Mouse (Mus musculus): ENCODE results near the gene Slc12a3. TPM values are rescaled to one million over a fixed set of nuclear protein-coding genes. Genes with fewer than 3 reads are reported as not detected.

The Slc12a3 gene
- total and polyA plus RNA-seq, 2 experiments from 2014 or later = 0.05 TPM; not detected in 1

- no peak overlapping the region for H3K9ac ChIP-seq (replicated peaks; ENCODE audit: low read length, poor library complexity, severe bottlenecking)
- ATAC-seq (ENCODE audit: low FRiP score) (no peak), DNase-seq (ENCODE audit: low spot score) (no peak)
- H3K9me3 ChIP-seq (ENCODE audit: low read length) = no peaks in the 10 kb centered on the region
- H3K27me3 ChIP-seq (ENCODE audit: insufficient read depth, low read length) = no peaks in the 10 kb centered on the region
- no peak overlapping the region for H3K27ac ChIP-seq (ENCODE audit: low read depth, low read length)
- no peak for TF ChIP-seq CTCF (IDR thresholded peaks at IDR 0.05)
- no peak overlapping the region for H3K4me2 ChIP-seq (ENCODE audit: low read depth, low read length, poor library complexity, severe bottlenecking)
- H3K4me1 ChIP-seq (ENCODE audit: insufficient read depth, low read length) = no peaks in the 10 kb centered on the region
- whole genome bisulfite sequencing = 88% methylated on average over 5 of the region's 5 CpGs
- no peaks in the 10 kb centered on the region for H3K36me3 ChIP-seq (ENCODE audit: insufficient read depth, low read length)
- H3K4me3 ChIP-seq (ENCODE audit: low read depth, low read length) = no peak overlapping the region
Observed at GRCm38 (mm10) chr8:94370839-94371238, 41.8 kb downstream of the Slc12a3 start.

DNA sequence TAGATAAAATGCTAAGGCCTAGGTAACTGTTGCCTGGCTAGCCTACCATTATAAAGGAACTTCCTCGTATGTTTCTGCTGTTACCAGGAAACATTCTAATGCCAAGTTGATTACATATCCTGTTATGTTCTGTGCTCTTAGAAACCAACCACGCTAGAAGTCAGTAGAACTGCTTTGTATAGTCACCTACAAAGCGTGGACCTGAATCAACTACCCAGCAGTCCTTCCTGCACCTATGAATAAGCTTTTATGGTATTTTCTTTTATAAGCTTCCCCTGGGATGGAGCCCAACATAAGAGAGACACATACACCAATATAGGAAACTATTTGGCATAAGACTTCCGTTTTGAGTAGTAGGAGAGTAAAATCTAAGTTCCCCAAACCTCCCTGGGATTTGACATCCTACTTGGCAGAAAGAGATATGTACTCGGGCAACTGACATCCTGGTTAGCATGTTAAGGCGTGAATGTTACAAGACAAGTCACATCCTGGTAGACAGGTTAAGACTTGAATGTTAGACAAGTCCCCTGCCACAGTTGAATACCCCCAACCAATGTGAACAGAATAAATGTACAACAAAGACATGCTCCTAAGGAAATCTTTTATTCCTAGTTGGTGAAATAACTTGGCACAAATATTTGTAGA is 44.1 kb downstream of the Slc12a3 start:
- 85% methylated on average over 6 of the region's 6 CpGs for WGBS
- Histone ChIP-seq H3K4me2 (ENCODE audit: low read depth, low read length, poor library complexity, severe bottlenecking) (no peak overlapping the region), H3K36me3 (ENCODE audit: insufficient read depth, low read length) (no peaks in the 10 kb centered on the region), H3K4me1 (ENCODE audit: insufficient read depth, low read length) (no peaks in the 10 kb centered on the region), H3K27ac (ENCODE audit: low read depth, low read length) (no peak overlapping the region), H3K27me3 (ENCODE audit: insufficient read depth, low read length) (no peaks in the 10 kb centered on the region), H3K4me3 (ENCODE audit: low read depth, low read length) (no peak overlapping the region), H3K9me3 (ENCODE audit: low read length) (no peaks in the 10 kb centered on the region), H3K9ac (replicated peaks; ENCODE audit: low read length, poor library complexity, severe bottlenecking) (no peak overlapping the region)
- ATAC-seq (ENCODE audit: low FRiP score) (no peak), DNase-seq (ENCODE audit: low spot score) (no peak)
- no peak for TF ChIP-seq CTCF (IDR thresholded peaks at IDR 0.05)

GRCm38 (mm10) chr8:94375551-94375991 is 46.6 kb downstream of the Slc12a3 start:
- Histone ChIP-seq H3K9ac (replicated peaks; ENCODE audit: low read length, poor library complexity, severe bottlenecking) (no peak overlapping the region), H3K9me3 (ENCODE audit: low read length) (no peaks in the 10 kb centered on the region), H3K27ac (ENCODE audit: low read depth, low read length) (no peak overlapping the region), H3K27me3 (ENCODE audit: insufficient read depth, low read length) (no peaks in the 10 kb centered on the region), H3K36me3 (ENCODE audit: insufficient read depth, low read length) (no peaks in the 10 kb centered on the region), H3K4me3 (ENCODE audit: low read depth, low read length) (no peak overlapping the region), H3K4me2 (ENCODE audit: low read depth, low read length, poor library complexity, severe bottlenecking) (no peak overlapping the region), H3K4me1 (ENCODE audit: insufficient read depth, low read length) (no peaks in the 10 kb centered on the region)
- WGBS = 78% methylated on average over 3 of the region's 3 CpGs
- no peak for TF ChIP-seq CTCF (IDR thresholded peaks at IDR 0.05)
- ATAC-seq (ENCODE audit: low FRiP score) (no peak), DNase-seq (ENCODE audit: low spot score) (no peak)

- ATAC-seq (ENCODE audit: low FRiP score) = no peak
- Histone ChIP-seq H3K27me3 (ENCODE audit: insufficient read depth, low read length) (no peaks in the 10 kb centered on the region), H3K9me3 (ENCODE audit: low read length) (no peaks in the 10 kb centered on the region), H3K9ac (replicated peaks; ENCODE audit: low read length, poor library complexity, severe bottlenecking) (no peak overlapping the region), H3K4me2 (ENCODE audit: low read depth, low read length, poor library complexity, severe bottlenecking) (no peak overlapping the region), H3K36me3 (ENCODE audit: insufficient read depth, low read length) (no peaks in the 10 kb centered on the region), H3K4me3 (ENCODE audit: low read depth, low read length) (no peak overlapping the region), H3K27ac (ENCODE audit: low read depth, low read length) (no peak overlapping the region), H3K4me1 (ENCODE audit: insufficient read depth, low read length) (no peaks in the 10 kb centered on the region)
- DNase-seq (ENCODE audit: low spot score) = no peak
- WGBS = 88% methylated on average over 3 of the region's 3 CpGs
- TF ChIP-seq CTCF (IDR thresholded peaks at IDR 0.05) = no peak
Observed at GRCm38 (mm10) chr8:94376176-94376575, 47.2 kb downstream of the Slc12a3 start.

DNA sequence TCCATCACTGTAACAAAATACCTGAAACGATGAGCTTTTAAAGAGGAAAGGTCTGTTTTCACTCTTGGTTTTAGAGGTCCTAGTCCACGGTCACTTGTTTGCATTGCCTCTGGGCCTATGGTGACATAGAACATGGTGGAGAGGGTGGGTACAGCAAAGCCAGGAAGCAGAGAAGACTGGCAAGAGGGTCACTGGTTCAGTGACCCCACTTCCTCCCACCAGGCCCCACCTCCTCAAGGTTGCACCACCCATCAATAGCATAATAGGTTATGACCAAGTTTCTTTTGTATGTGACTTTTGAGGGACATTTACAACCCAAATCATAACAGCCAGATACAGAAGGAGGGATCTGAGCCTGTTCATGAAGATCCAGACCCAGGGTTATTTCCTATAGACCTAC is 47.6 kb downstream of the Slc12a3 start:
- no peak for ATAC-seq (ENCODE audit: low FRiP score)
- no peak overlapping the region for H3K4me2 ChIP-seq (ENCODE audit: low read depth, low read length, poor library complexity, severe bottlenecking)
- H3K9ac ChIP-seq (replicated peaks; ENCODE audit: low read length, poor library complexity, severe bottlenecking) = no peak overlapping the region
- 97% methylated on average over 2 of the region's 2 CpGs for WGBS
- no peak for TF ChIP-seq CTCF (IDR thresholded peaks at IDR 0.05)
- H3K27me3 ChIP-seq (ENCODE audit: insufficient read depth, low read length) = no peaks in the 10 kb centered on the region
- no peaks in the 10 kb centered on the region for H3K9me3 ChIP-seq (ENCODE audit: low read length)
- no peaks in the 10 kb centered on the region for H3K36me3 ChIP-seq (ENCODE audit: insufficient read depth, low read length)
- no peak for DNase-seq (ENCODE audit: low spot score)
- no peak overlapping the region for H3K27ac ChIP-seq (ENCODE audit: low read depth, low read length)
- no peaks in the 10 kb centered on the region for H3K4me1 ChIP-seq (ENCODE audit: insufficient read depth, low read length)
- H3K4me3 ChIP-seq (ENCODE audit: low read depth, low read length) = no peak overlapping the region

DNA sequence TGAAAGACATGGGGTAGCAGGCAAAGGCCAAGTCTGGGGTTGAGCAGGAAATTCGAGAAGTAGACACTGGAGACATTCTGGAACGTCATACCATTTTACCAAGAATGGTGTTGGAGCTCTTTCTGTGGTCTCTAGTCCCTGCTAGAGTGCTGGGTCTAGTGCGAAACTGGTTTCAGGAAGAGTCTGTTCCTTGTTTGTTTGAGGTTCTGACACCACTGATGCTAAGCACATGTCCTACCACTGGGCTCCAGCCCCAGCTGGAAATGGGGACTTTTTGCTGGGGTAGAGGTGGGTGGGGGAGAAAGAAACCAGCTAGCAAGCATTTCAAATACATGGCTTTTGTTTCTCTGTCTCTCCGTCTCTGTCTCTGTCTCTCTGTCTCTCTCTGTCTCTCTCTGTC is 48.0 kb downstream of the Slc12a3 start:
- TF ChIP-seq CTCF (IDR thresholded peaks at IDR 0.05) = no peak
- H3K4me3 ChIP-seq (ENCODE audit: low read depth, low read length) = no peak overlapping the region
- ATAC-seq (ENCODE audit: low FRiP score) = no peak

More for the DNA sequence above, 48.0 kb downstream of the Slc12a3 start:
- WGBS = 81% methylated on average over 4 of the region's 4 CpGs
- H3K27me3 ChIP-seq (ENCODE audit: insufficient read depth, low read length) = no peaks in the 10 kb centered on the region
- no peak for DNase-seq (ENCODE audit: low spot score)
- no peak overlapping the region for H3K9ac ChIP-seq (replicated peaks; ENCODE audit: low read length, poor library complexity, severe bottlenecking)
- H3K27ac ChIP-seq (ENCODE audit: low read depth, low read length) = no peak overlapping the region
- H3K36me3 ChIP-seq (ENCODE audit: insufficient read depth, low read length) = no peaks in the 10 kb centered on the region
- no peaks in the 10 kb centered on the region for H3K9me3 ChIP-seq (ENCODE audit: low read length)
- H3K4me1 ChIP-seq (ENCODE audit: insufficient read depth, low read length) = no peaks in the 10 kb centered on the region
- H3K4me2 ChIP-seq (ENCODE audit: low read depth, low read length, poor library complexity, severe bottlenecking) = no peak overlapping the region
